Mouse (Mus musculus): ENCODE data around the gene Cbx4. TPM values are rescaled to one million over a fixed set of nuclear protein-coding genes. Genes with fewer than 3 reads are reported as not detected.

Cbx4 gene
- total and polyA plus RNA-seq, 2 experiments from 2014 or later, result 8.2 to 23.1 TPM

- ATAC-seq (ENCODE audit: insufficient read depth, low read depth) (no peak), DNase-seq (ENCODE audit: low spot score) (no peak)
- Histone ChIP-seq H3K9me3 (replicated peaks; ENCODE audit: control insufficient read depth, low read length) (no peaks in the 10 kb centered on the region), H3K4me2 (ENCODE audit: low read depth, low read length) (no peak overlapping the region), H3K27me3 (ENCODE audit: control insufficient read depth, insufficient read depth, low read length) (no peaks in the 10 kb centered on the region), H3K27ac (ENCODE audit: low read depth) (no peak overlapping the region), H3K36me3 (replicated peaks; ENCODE audit: control insufficient read depth, insufficient read depth, low read length) (no peaks in the 10 kb centered on the region), H3K9ac (replicated peaks; ENCODE audit: low read depth, low read length) (no peak overlapping the region), H3K4me3 (ENCODE audit: low read depth, low read length) (no peak overlapping the region), H3K4me1 (ENCODE audit: control insufficient read depth, insufficient read depth) (peaks cover 56% of the 10 kb centered on the region)
- 31% methylated on average over 21 of the region's 24 CpGs for WGBS
- no peak for TF ChIP-seq CTCF (IDR thresholded peaks at IDR 0.05; ENCODE audit: low read depth)
- TF ChIP-seq EP300 (IDR thresholded peaks at IDR 0.05; ENCODE audit: low read depth), result no peak
These were observed 44.2 kb upstream of the Cbx4 start for GRCm38 (mm10) chr11:119130081-119130765.

GRCm38 (mm10) chr11:119129281-119130058, 43.4 kb upstream of the Cbx4 start:
- H3K27ac ChIP-seq (ENCODE audit: low read depth), result no peak overlapping the region
- TF ChIP-seq CTCF (IDR thresholded peaks at IDR 0.05; ENCODE audit: low read depth), result no peak
- no peak for TF ChIP-seq EP300 (IDR thresholded peaks at IDR 0.05; ENCODE audit: low read depth)
- H3K27me3 ChIP-seq (ENCODE audit: control insufficient read depth, insufficient read depth, low read length), result no peaks in the 10 kb centered on the region
- H3K4me3 ChIP-seq (ENCODE audit: low read depth, low read length), result no peak overlapping the region
- H3K4me1 ChIP-seq (ENCODE audit: control insufficient read depth, insufficient read depth), result peaks cover 53% of the 10 kb centered on the region
- WGBS, result 61% methylated on average over 18 of the region's 18 CpGs
- no peak overlapping the region for H3K4me2 ChIP-seq (ENCODE audit: low read depth, low read length)
- ATAC-seq (ENCODE audit: insufficient read depth, low read depth) (no peak), DNase-seq (ENCODE audit: low spot score) (no peak)
- H3K9me3 ChIP-seq (replicated peaks; ENCODE audit: control insufficient read depth, low read length), result no peaks in the 10 kb centered on the region
- no peak overlapping the region for H3K9ac ChIP-seq (replicated peaks; ENCODE audit: low read depth, low read length)
- H3K36me3 ChIP-seq (replicated peaks; ENCODE audit: control insufficient read depth, insufficient read depth, low read length), result no peaks in the 10 kb centered on the region

- H3K4me1 ChIP-seq (ENCODE audit: control insufficient read depth, insufficient read depth), result peaks cover 52% of the 10 kb centered on the region
- DNase-seq (ENCODE audit: low spot score) (no peak), ATAC-seq (ENCODE audit: insufficient read depth, low read depth) (no peak)
- H3K27me3 ChIP-seq (ENCODE audit: control insufficient read depth, insufficient read depth, low read length), result no peaks in the 10 kb centered on the region
- 65% methylated on average over 11 of the region's 11 CpGs for WGBS
- no peak overlapping the region for H3K4me2 ChIP-seq (ENCODE audit: low read depth, low read length)
- TF ChIP-seq EP300 (IDR thresholded peaks at IDR 0.05; ENCODE audit: low read depth) (no peak), CTCF (IDR thresholded peaks at IDR 0.05; ENCODE audit: low read depth) (no peak)
- H3K27ac ChIP-seq (ENCODE audit: low read depth), result peak overlapping the region; percentile 62
- H3K4me3 ChIP-seq (ENCODE audit: low read depth, low read length), result no peak overlapping the region
- no peaks in the 10 kb centered on the region for H3K9me3 ChIP-seq (replicated peaks; ENCODE audit: control insufficient read depth, low read length)
- H3K9ac ChIP-seq (replicated peaks; ENCODE audit: low read depth, low read length), result no peak overlapping the region; the same call in 1 of the 2 replicates
- no peaks in the 10 kb centered on the region for H3K36me3 ChIP-seq (replicated peaks; ENCODE audit: control insufficient read depth, insufficient read depth, low read length)
These were observed 42.8 kb upstream of the Cbx4 start for GRCm38 (mm10) chr11:119128668-119129280.

DNA sequence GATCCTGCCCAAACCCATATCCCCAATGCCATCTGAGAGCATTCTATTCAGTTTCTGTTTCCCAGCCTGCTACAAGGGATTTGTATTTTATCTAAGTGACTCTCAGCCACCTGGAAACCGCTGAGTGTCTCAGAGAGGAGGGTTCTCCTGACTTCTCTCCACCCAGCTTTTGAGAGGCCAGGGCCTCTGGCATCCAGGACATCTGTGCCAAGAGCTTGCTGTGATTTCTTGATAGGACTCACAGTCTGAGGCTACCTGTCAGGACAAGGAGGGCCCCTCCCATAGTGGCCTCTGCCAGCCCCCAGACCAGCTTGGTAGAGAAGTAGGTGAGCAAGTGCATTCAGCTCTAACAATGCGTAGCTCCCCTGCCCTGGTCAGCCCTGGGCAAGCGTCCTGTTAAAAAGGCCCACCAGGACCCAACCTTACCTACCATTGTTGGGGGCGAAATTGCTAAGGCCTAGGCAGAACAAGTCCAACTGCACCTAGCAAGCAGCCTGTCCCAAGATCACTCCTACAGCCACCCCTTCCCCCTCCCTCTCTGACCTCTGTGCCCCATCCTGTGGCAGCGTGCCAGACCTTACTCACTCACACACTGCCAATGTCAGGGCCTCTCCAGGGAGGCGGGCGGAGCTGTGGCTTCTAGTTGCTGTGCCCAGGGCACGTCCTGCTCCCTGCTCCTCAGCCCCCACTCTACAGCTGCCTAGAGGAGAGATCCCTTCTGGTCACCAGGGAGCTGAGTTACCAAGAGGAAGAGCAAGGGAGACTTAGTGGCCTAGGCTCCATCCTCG, 41.9 kb upstream of the Cbx4 start:
- H3K27me3 ChIP-seq (ENCODE audit: control insufficient read depth, insufficient read depth, low read length), result no peaks in the 10 kb centered on the region
- TF ChIP-seq EP300 (IDR thresholded peaks at IDR 0.05; ENCODE audit: low read depth), result peak; percentile 25; the same call in 1 of the 2 replicates
- no peak for TF ChIP-seq CTCF (IDR thresholded peaks at IDR 0.05; ENCODE audit: low read depth)
- no peaks in the 10 kb centered on the region for H3K9me3 ChIP-seq (replicated peaks; ENCODE audit: control insufficient read depth, low read length)
- DNase-seq (ENCODE audit: low spot score) (peak; percentile 88), ATAC-seq (ENCODE audit: insufficient read depth, low read depth) (peak; percentile 82)
- H3K27ac ChIP-seq (ENCODE audit: low read depth), result peak overlapping the region; percentile 62
- WGBS, result 46% methylated on average over 9 of the region's 9 CpGs
- no peak overlapping the region; the same call in 1 of the 2 replicates for H3K4me2 ChIP-seq (ENCODE audit: low read depth, low read length)
- H3K4me3 ChIP-seq (ENCODE audit: low read depth, low read length), result no peak overlapping the region
- H3K4me1 ChIP-seq (ENCODE audit: control insufficient read depth, insufficient read depth), result peaks cover 48% of the 10 kb centered on the region
- H3K9ac ChIP-seq (replicated peaks; ENCODE audit: low read depth, low read length), result no peak overlapping the region; the same call in 1 of the 2 replicates
- no peaks in the 10 kb centered on the region for H3K36me3 ChIP-seq (replicated peaks; ENCODE audit: control insufficient read depth, insufficient read depth, low read length)

DNA sequence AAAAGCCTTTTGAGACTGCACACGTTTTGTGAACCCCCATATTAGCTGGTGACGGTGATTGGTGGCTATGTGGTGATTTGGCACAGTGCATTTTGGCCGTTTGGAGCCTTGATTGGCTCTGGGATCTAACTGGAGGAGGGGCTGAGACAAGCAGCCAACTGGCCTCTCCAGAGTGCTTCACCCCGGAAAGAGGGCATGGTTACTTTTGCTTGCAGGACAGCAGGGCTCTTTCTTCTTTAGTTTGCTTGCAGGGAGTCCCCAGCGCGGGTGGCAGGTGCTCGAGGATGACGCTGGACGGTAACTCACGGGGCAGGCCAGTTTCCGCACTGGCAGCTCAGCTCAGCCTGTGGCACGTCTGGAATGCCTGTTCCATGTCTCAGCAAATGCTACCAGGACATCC, 41.1 kb upstream of the Cbx4 start:
- Histone ChIP-seq H3K27ac (ENCODE audit: low read depth) (peak overlapping the region; percentile 70; the same call in 1 of the 2 replicates), H3K9me3 (replicated peaks; ENCODE audit: control insufficient read depth, low read length) (no peaks in the 10 kb centered on the region), H3K27me3 (ENCODE audit: control insufficient read depth, insufficient read depth, low read length) (no peaks in the 10 kb centered on the region), H3K9ac (replicated peaks; ENCODE audit: low read depth, low read length) (no peak overlapping the region), H3K4me1 (ENCODE audit: control insufficient read depth, insufficient read depth) (peaks cover 48% of the 10 kb centered on the region), H3K36me3 (replicated peaks; ENCODE audit: control insufficient read depth, insufficient read depth, low read length) (no peaks in the 10 kb centered on the region), H3K4me2 (ENCODE audit: low read depth, low read length) (no peak overlapping the region), H3K4me3 (ENCODE audit: low read depth, low read length) (no peak overlapping the region)
- DNase-seq (ENCODE audit: low spot score), result peak; percentile 5
- no peak for TF ChIP-seq EP300 (IDR thresholded peaks at IDR 0.05; ENCODE audit: low read depth)
- no peak for TF ChIP-seq CTCF (IDR thresholded peaks at IDR 0.05; ENCODE audit: low read depth)
- WGBS, result 28% methylated on average over 12 of the region's 12 CpGs
- ATAC-seq (ENCODE audit: insufficient read depth, low read depth), result no peak

Data from heart, postnatal 0 days (tissue).